Mouse (Mus musculus) hindbrain, embryonic 11.5 days (tissue): Measurements from ENCODE around the gene Zfyve16. TPM values are rescaled to one million over a fixed set of nuclear protein-coding genes. Genes with fewer than 3 reads are reported as not detected.

ENCODE experiments used
- ATAC-seq: fragments of 200-750 bp; cut with Nextera tagmentation; 2 replicates; pipeline ENCODE4 v1.8.0; 2017; ENCODE audit warnings: mild to moderate bottlenecking, moderate TSS enrichment, moderate library complexity; ENCODE audit not compliant: low FRiP score
- DNase-seq: peaks from one replicate; pipeline ENCODE4 v3.0.0-alpha.2; 2015; ENCODE audit warnings: low spot score
- H3K27ac ChIP-seq: fragments of 300-500 bp; sonication (generic); 2 replicates; pipeline ENCODE4 v1.5.1; 2014; ENCODE audit warnings: mild to moderate bottlenecking, low read depth, low read length
- H3K27me3 ChIP-seq: fragments of 300-500 bp; sonication (generic); 2 replicates; pipeline ENCODE4 v1.6.1; 2014; ENCODE audit warnings: mild to moderate bottlenecking, low read length, moderate library complexity, mixed read lengths; ENCODE audit not compliant: control insufficient read depth, insufficient read depth
- H3K36me3 ChIP-seq: fragments of 300-500 bp; sonication (generic); 2 replicates; pipeline ENCODE4 v1.6.1; 2014; ENCODE audit warnings: mild to moderate bottlenecking, low read length, moderate library complexity, mixed read lengths; ENCODE audit not compliant: control insufficient read depth, insufficient read depth
- H3K4me1 ChIP-seq: fragments of 300-500 bp; sonication (generic); replicated peaks from 2 replicates; pipeline ENCODE4 v1.6.1; 2014; ENCODE audit warnings: low read length, mixed read lengths; ENCODE audit not compliant: control insufficient read depth, insufficient read depth
- H3K4me2 ChIP-seq: fragments of 300-500 bp; sonication (generic); replicated peaks from 2 replicates; pipeline ENCODE4 v1.6.1; 2014; ENCODE audit warnings: mild to moderate bottlenecking, low read depth, low read length
- H3K4me3 ChIP-seq: fragments of 300-500 bp; sonication (generic); 2 replicates; pipeline ENCODE4 v1.5.1; 2014; ENCODE audit warnings: low read depth, low read length
- H3K9ac ChIP-seq: fragments of 300-500 bp; sonication (generic); 2 replicates; pipeline ENCODE4 v1.6.1; 2014; ENCODE audit warnings: low read depth, low read length
- H3K9me3 ChIP-seq: fragments of 300-500 bp; sonication (generic); 2 replicates; pipeline ENCODE4 v1.6.1; 2016; ENCODE audit warnings: low read length; ENCODE audit not compliant: control insufficient read depth
- WGBS: fragments of 180-500 bp; shearing (Covaris S2); extraction: QIAGEN DNeasy Blood & Tissue Kit; methylation state at CpG from one replicate; pipeline ENCODE4 v1.1.7; 2014; 5-methylcytosine and 5-hydroxymethylcytosine counted together
- polyA plus RNA-seq: library from polyadenylated mRNA; unstranded; fragments of >200 nt; fragmentation: Nextera tagmentation; extraction: Ambion mirVana; gene quantifications from 2 replicates; pipeline ENCODE4 v1.2.1, GENCODE M21; 2014

Zfyve16 gene
- polyA plus RNA-seq, 1 experiment from 2014 or later = 10.6 TPM

- Histone ChIP-seq H3K9ac (no peak overlapping the region), H3K4me2 (no peak overlapping the region), H3K4me1 (no peaks in the 10 kb centered on the region), H3K9me3 (no peaks in the 10 kb centered on the region), H3K27ac (no peak overlapping the region), H3K36me3 (no peaks in the 10 kb centered on the region), H3K27me3 (no peaks in the 10 kb centered on the region), H3K4me3 (no peak overlapping the region)
- 50% methylated on average over 4 of the region's 4 CpGs for WGBS
- no peak for ATAC-seq
- no peak for DNase-seq
These were observed 8.5 kb upstream of the Zfyve16 start for GRCm38 (mm10) chr13:92539126-92539525.

- Histone ChIP-seq H3K36me3 (no peaks in the 10 kb centered on the region), H3K9me3 (no peaks in the 10 kb centered on the region), H3K27me3 (no peaks in the 10 kb centered on the region), H3K27ac (no peak overlapping the region), H3K4me3 (no peak overlapping the region), H3K4me1 (no peaks in the 10 kb centered on the region), H3K4me2 (no peak overlapping the region), H3K9ac (no peak overlapping the region)
- WGBS = 63% methylated on average over 2 of the region's 2 CpGs
- DNase-seq = no peak
- ATAC-seq = no peak
These were observed 3.1 kb upstream of the Zfyve16 start for GRCm38 (mm10) chr13:92533801-92534200.

GRCm38 (mm10) chr13:92532216-92532615 is 1.5 kb upstream of the Zfyve16 start:
- H3K4me2 ChIP-seq = no peak overlapping the region
- H3K36me3 ChIP-seq = no peaks in the 10 kb centered on the region
- H3K27me3 ChIP-seq = no peaks in the 10 kb centered on the region
- H3K27ac ChIP-seq = no peak overlapping the region
- no peaks in the 10 kb centered on the region for H3K9me3 ChIP-seq
- no peaks in the 10 kb centered on the region for H3K4me1 ChIP-seq
- no peak overlapping the region for H3K9ac ChIP-seq
- H3K4me3 ChIP-seq = no peak overlapping the region
- 82% methylated on average over 2 of the region's 2 CpGs for WGBS
- ATAC-seq = no peak
- no peak for DNase-seq

GRCm38 (mm10) chr13:92531237-92531636 is 569 bp upstream of the Zfyve16 start:
- Histone ChIP-seq H3K4me3 (peak overlapping the region; percentile 59), H3K9ac (peak overlapping the region; percentile 74), H3K4me2 (peak overlapping the region; percentile 42), H3K27me3 (no peaks in the 10 kb centered on the region), H3K36me3 (no peaks in the 10 kb centered on the region), H3K9me3 (no peaks in the 10 kb centered on the region), H3K4me1 (no peaks in the 10 kb centered on the region), H3K27ac (peak overlapping the region; percentile 92)
- DNase-seq = no peak
- ATAC-seq = no peak
- WGBS = 7% methylated on average over 15 of the region's 15 CpGs

GRCm38 (mm10) chr13:92529828-92530720 is 594 bp downstream of the Zfyve16 start:
- no peaks in the 10 kb centered on the region for H3K4me1 ChIP-seq
- 4% methylated on average over 40 of the region's 47 CpGs for WGBS
- H3K9me3 ChIP-seq = no peaks in the 10 kb centered on the region
- H3K4me2 ChIP-seq = peak overlapping the region; percentile 72
- DNase-seq (no peak), ATAC-seq (no peak; the same call in 1 of the 2 replicates)
- peak overlapping the region; percentile 74 for H3K9ac ChIP-seq
- H3K36me3 ChIP-seq = no peaks in the 10 kb centered on the region
- H3K27me3 ChIP-seq = no peaks in the 10 kb centered on the region
- H3K4me3 ChIP-seq = peak overlapping the region; percentile 59
- H3K27ac ChIP-seq = peak overlapping the region; percentile 92

GRCm38 (mm10) chr13:92523178-92523813 is 7.4 kb downstream of the Zfyve16 start:
- Histone ChIP-seq H3K36me3 (0 out of 2 replicates have a peak, but pooled peaks cover 3% of the 10 kb centered on the region), H3K9me3 (no peaks in the 10 kb centered on the region), H3K4me2 (no peak overlapping the region)

GRCm38 (mm10) chr13:92504871-92505270 is 25.8 kb downstream of the Zfyve16 start:
- WGBS = 89% methylated on average over 12 of the region's 12 CpGs
- H3K4me1 ChIP-seq = no peaks in the 10 kb centered on the region

More at GRCm38 (mm10) chr13:92523178-92523813, 7.4 kb downstream of the Zfyve16 start:
- ATAC-seq (no peak), DNase-seq (no peak)
- H3K9ac ChIP-seq = no peak overlapping the region
- WGBS = 91% methylated on average over 5 of the region's 5 CpGs
- no peak overlapping the region for H3K4me3 ChIP-seq
- no peaks in the 10 kb centered on the region for H3K27me3 ChIP-seq
- no peaks in the 10 kb centered on the region for H3K4me1 ChIP-seq
- H3K27ac ChIP-seq = no peak overlapping the region

GRCm38 (mm10) chr13:92491923-92492322 is 38.7 kb downstream of the Zfyve16 start:
- H3K4me1 ChIP-seq = no peaks in the 10 kb centered on the region
- H3K4me3 ChIP-seq = no peak overlapping the region
- no peak overlapping the region for H3K27ac ChIP-seq
- DNase-seq = no peak
- no peaks in the 10 kb centered on the region for H3K36me3 ChIP-seq
- no peak overlapping the region for H3K4me2 ChIP-seq
- no peak for ATAC-seq
- H3K9ac ChIP-seq = no peak overlapping the region
- no peaks in the 10 kb centered on the region for H3K27me3 ChIP-seq
- WGBS = 97% methylated on average over 1 of the region's 1 CpGs
- no peaks in the 10 kb centered on the region for H3K9me3 ChIP-seq

More at GRCm38 (mm10) chr13:92504871-92505270, 25.8 kb downstream of the Zfyve16 start:
- Histone ChIP-seq H3K4me3 (no peak overlapping the region), H3K9me3 (no peaks in the 10 kb centered on the region), H3K4me2 (no peak overlapping the region), H3K9ac (no peak overlapping the region), H3K36me3 (no peaks in the 10 kb centered on the region), H3K27me3 (no peaks in the 10 kb centered on the region), H3K27ac (no peak overlapping the region)
- DNase-seq (no peak), ATAC-seq (no peak)
